Mouse (Mus musculus) heart, embryonic 12.5 days (tissue): ENCODE results near the gene Sgip1. TPM values are rescaled to one million over a fixed set of nuclear protein-coding genes. Genes with fewer than 3 reads are reported as not detected.

Experiments
- ATAC-seq: fragments of 200-750 bp; cut with Nextera tagmentation; 2 replicates; pipeline ENCODE4 v1.8.0; 2017; ENCODE audit warnings: moderate TSS enrichment, moderate library complexity; ENCODE audit not compliant: insufficient number of reproducible peaks, low FRiP score
- H3K27ac ChIP-seq: fragments of 300-500 bp; sonication (generic); 2 replicates; pipeline ENCODE4 v1.5.1; 2016; ENCODE audit warnings: mild to moderate bottlenecking, moderate library complexity; ENCODE audit not compliant: poor library complexity, severe bottlenecking
- H3K27me3 ChIP-seq: fragments of 300-500 bp; sonication (generic); replicated peaks from 2 replicates; pipeline ENCODE4 v1.6.1; 2016; ENCODE audit warnings: mild to moderate bottlenecking, moderate library complexity
- H3K36me3 ChIP-seq: fragments of 300-500 bp; sonication (generic); 2 replicates; pipeline ENCODE4 v1.6.1; 2016; ENCODE audit warnings: mild to moderate bottlenecking, moderate library complexity
- H3K4me1 ChIP-seq: fragments of 300-500 bp; sonication (generic); replicated peaks from 2 replicates; pipeline ENCODE4 v1.6.1; 2016; ENCODE audit warnings: mild to moderate bottlenecking
- H3K4me2 ChIP-seq: fragments of 300-500 bp; sonication (generic); 2 replicates; pipeline ENCODE4 v1.6.1; 2016; ENCODE audit warnings: mild to moderate bottlenecking, moderate library complexity
- H3K4me3 ChIP-seq: fragments of 300-500 bp; sonication (generic); 2 replicates; pipeline ENCODE4 v1.5.1; 2016; ENCODE audit warnings: mild to moderate bottlenecking
- H3K9ac ChIP-seq: fragments of 300-500 bp; sonication (generic); 2 replicates; pipeline ENCODE4 v1.6.1; 2016; ENCODE audit warnings: mild to moderate bottlenecking, moderate library complexity
- H3K9me3 ChIP-seq: fragments of 300-500 bp; sonication (generic); replicated peaks from 2 replicates; pipeline ENCODE4 v1.6.1; 2016; ENCODE audit warnings: mild to moderate bottlenecking, moderate library complexity
- WGBS: fragments of 180-500 bp; shearing (Covaris S2); methylation state at CpG from one replicate; pipeline ENCODE4 v1.1.7; 2016; 5-methylcytosine and 5-hydroxymethylcytosine counted together
- polyA plus RNA-seq: library from polyadenylated mRNA; unstranded; fragments of >200 nt; fragmentation: Nextera tagmentation; extraction: Ambion mirVana; gene quantifications from 2 replicates; pipeline ENCODE4 v1.2.1, GENCODE M21; 2016

Sgip1 gene
- polyA plus RNA-seq, 1 experiment from 2014 or later, result 2.2 TPM

DNA sequence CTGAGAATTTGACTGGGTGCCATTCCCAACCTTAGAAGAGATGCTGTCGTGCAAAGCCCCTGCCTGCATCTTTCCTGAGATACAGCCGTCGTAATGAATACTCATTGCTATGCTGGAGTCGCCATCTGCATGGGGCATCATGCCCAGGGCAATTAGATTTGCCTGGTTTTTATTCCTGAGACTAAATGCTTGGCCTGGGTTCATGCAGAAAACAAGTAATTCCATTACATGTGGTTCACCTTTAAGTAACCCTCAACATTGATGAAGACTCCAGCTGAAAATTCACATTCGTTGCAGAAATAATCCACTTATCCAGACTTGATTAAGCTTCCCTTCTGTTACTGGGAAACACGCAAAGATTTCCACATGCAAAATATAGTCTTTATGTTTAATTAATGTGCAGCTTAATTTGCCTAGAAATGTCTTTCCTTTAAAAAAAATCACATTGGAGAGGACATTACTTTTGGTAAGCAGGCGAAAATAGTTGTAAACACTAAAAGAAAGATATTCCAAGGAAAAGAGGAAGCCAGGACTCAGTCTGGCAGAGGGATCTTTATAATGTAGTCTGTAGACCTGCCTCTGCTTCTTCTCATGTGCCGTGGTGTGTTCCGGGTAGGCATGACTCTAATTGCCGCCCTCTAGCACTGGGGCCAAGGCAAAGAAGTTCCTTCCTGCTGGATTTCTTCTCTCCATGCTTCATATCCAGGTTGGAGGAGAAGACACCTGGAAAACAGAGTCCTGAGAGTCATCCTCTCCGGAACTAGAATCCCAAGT lies 100.0 kb downstream of the Sgip1 start:
- no peaks in the 10 kb centered on the region for H3K36me3 ChIP-seq
- no peak overlapping the region for H3K4me2 ChIP-seq
- no peak for ATAC-seq
- 80% methylated on average over 11 of the region's 11 CpGs for WGBS
- no peaks in the 10 kb centered on the region for H3K27me3 ChIP-seq
- no peak overlapping the region for H3K27ac ChIP-seq
- H3K4me1 ChIP-seq, result no peaks in the 10 kb centered on the region
- no peak overlapping the region for H3K9ac ChIP-seq
- no peak overlapping the region for H3K4me3 ChIP-seq
- no peaks in the 10 kb centered on the region for H3K9me3 ChIP-seq

DNA sequence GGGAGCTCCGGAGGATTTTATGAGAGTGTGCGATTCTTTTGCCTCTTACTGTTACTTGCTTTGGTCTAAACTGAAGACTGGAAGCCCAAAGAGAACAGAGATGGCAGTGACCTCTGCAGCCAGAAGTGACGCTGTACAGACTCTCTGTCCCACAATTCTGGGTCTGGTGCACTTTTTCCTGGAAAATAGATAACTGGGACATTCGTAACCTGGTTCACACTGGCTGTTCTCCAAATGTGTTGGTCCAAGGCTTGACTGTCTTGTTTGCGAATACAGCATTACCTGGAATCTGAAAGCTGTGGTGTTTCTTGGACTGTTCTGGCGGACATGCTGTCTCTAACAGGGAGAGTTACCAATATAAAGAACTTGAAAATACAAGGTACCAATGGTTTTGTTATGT lies 109.4 kb downstream of the Sgip1 start:
- ATAC-seq, result no peak
- Histone ChIP-seq H3K4me3 (no peak overlapping the region), H3K36me3 (no peaks in the 10 kb centered on the region), H3K9ac (no peak overlapping the region), H3K9me3 (no peaks in the 10 kb centered on the region), H3K4me2 (no peak overlapping the region), H3K4me1 (no peaks in the 10 kb centered on the region), H3K27ac (no peak overlapping the region), H3K27me3 (no peaks in the 10 kb centered on the region)
- WGBS, result 76% methylated on average over 6 of the region's 6 CpGs

DNA sequence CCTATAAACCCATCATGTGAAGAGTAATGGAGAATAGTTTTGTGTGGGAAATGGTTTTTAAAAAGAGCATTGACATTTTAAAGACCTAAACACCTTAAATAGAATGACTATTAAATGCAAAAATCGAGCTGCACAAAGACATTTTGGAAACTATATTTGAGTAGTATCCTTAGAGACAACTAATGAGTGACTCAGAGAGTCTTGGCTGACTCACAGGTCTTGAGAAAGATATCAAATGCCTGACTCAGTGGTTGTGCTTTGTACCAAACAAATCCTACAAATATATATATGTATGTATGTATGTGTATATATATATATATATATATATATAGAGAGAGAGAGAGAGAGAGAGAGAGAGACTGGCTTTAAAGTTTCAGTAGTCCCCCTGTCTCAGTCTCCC lies 110.1 kb downstream of the Sgip1 start:
- H3K27ac ChIP-seq, result no peak overlapping the region
- ATAC-seq, result no peak
- no peaks in the 10 kb centered on the region for H3K4me1 ChIP-seq
- no peaks in the 10 kb centered on the region for H3K27me3 ChIP-seq
- H3K9ac ChIP-seq, result no peak overlapping the region
- H3K4me2 ChIP-seq, result no peak overlapping the region
- WGBS, result 48% methylated on average over 1 of the region's 1 CpGs
- H3K36me3 ChIP-seq, result no peaks in the 10 kb centered on the region
- no peak overlapping the region for H3K4me3 ChIP-seq
- no peaks in the 10 kb centered on the region for H3K9me3 ChIP-seq

DNA sequence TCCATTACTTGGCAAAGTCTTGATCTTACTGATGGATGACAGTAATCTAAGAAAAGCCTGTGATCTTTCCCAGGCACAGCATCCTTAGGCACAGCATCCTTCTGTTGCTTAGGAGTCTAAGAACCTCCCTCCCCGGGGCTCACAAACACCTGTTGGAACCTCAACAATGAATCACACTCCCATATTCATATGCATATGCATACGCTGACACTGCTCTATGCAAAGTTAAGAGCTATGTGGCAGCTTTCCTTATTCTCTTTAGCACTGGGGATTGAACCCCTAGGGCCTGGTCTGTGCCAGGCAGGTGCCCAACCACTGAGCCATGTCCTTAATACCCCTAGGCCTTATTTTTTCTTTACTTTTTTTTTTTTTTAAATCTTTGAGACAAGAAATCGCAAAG lies 111.2 kb downstream of the Sgip1 start:
- no peak overlapping the region for H3K27ac ChIP-seq
- no peaks in the 10 kb centered on the region for H3K36me3 ChIP-seq
- no peak overlapping the region for H3K4me3 ChIP-seq
- no peak overlapping the region for H3K4me2 ChIP-seq
- no peaks in the 10 kb centered on the region for H3K27me3 ChIP-seq
- H3K9me3 ChIP-seq, result no peaks in the 10 kb centered on the region
- no peak for ATAC-seq
- WGBS, result 81% methylated on average over 3 of the region's 3 CpGs
- H3K9ac ChIP-seq, result no peak overlapping the region
- H3K4me1 ChIP-seq, result no peaks in the 10 kb centered on the region

DNA sequence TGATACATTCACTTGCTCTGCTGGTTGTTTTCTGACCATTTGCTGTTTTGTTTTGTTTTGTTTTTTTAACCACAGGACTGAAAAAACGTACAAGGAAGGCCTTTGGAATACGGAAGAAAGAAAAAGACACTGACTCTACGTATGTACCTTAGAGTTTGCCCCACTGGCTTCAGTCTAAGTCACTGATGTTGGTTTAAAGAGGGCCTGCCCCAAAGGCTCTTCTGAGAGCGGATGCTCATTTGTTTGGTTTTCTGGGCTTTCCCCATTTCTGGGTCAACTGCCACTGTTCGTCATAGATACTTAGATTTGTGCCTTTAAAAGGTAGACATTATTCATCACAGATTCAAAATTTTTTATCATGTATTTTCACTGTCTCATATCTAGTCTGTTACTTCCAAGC lies 111.7 kb downstream of the Sgip1 start:
- H3K9ac ChIP-seq, result no peak overlapping the region
- no peaks in the 10 kb centered on the region for H3K27me3 ChIP-seq

DNA sequence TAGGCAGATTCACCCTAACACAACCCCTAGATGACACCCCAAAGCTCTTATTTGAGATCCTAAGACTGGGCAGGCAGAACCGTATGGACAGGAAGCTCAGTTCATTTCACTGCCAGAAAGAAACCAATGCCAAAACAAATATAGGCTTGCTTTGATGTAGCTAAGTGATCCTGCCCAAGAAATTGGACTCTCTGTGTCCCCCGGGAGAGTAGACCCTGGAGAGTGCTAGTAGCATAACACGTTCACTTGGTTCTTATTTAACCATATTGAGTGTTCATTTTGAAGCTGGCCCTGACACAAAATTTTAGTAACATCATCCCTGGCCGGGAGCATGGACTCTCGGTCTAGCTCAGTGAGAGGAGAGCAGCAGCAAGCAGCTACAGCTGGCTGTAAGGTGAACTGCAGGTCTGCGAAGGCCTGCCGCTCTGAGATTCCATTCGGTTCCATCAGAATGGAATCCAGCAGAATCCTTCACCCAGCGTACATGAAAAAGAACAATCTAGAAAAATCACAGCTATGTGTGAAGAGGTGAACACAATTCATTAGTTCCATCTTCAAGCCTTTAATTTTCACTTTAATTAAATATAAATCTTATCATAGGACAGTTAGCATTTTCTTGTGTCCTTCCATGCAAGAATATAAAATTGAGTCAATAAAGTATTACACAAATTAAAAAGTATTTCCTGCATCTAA lies 112.4 kb downstream of the Sgip1 start:
- WGBS, result 68% methylated on average over 9 of the region's 9 CpGs
- no peak for ATAC-seq
- Histone ChIP-seq H3K4me2 (no peak overlapping the region), H3K27ac (no peak overlapping the region), H3K36me3 (no peaks in the 10 kb centered on the region), H3K9me3 (no peaks in the 10 kb centered on the region), H3K4me1 (no peaks in the 10 kb centered on the region), H3K27me3 (no peaks in the 10 kb centered on the region), H3K9ac (no peak overlapping the region), H3K4me3 (no peak overlapping the region)

More for the DNA sequence above, 111.7 kb downstream of the Sgip1 start:
- no peaks in the 10 kb centered on the region for H3K4me1 ChIP-seq
- no peaks in the 10 kb centered on the region for H3K9me3 ChIP-seq
- H3K4me3 ChIP-seq, result no peak overlapping the region
- H3K4me2 ChIP-seq, result no peak overlapping the region
- no peaks in the 10 kb centered on the region for H3K36me3 ChIP-seq
- ATAC-seq, result no peak
- 72% methylated on average over 5 of the region's 5 CpGs for WGBS
- no peak overlapping the region for H3K27ac ChIP-seq

DNA sequence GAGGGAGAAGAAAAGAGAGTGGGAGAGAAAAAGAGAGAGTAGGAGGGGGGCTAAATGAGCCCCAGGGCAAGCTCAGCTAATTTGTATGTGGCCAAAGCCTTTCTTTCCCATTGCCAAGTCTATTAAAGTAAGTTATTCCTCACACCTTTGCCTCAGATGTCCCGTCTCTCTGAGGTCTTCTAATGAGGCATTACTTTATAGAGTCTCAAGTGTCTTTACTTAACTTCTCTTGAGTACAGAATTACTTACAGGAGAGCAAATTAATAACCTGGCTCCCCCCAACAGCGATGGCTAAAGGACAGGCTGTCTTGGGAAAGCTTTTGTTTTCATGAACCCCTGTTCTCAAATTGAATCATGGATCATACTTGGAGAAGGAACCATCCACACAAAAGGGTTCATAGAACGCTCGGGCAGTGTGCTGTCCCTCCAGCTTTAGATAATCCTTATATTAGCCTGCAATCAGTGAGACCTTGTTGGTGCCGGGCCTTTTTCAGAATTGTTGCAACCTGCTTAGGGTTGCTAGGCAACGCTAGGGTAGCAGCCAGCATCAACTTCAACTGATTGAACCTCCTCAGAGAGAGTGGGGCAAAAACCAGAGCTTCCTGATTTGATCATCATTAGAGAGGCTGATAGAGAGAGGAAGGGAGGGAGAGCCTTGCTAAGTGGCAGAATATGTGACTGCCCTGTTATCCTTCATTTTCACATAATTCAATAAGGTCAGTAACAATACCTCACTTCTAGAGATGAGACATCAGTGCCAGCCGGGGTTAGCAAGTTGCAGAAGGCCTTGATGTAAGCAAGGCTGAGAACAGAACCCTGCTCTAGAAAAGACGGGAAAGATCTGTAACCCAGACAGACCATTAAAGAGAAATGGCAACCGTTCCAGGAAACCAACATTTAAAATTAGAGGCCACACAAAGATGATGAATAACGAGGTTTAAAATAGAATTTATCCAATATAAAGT lies 114.1 kb downstream of the Sgip1 start:
- no peaks in the 10 kb centered on the region for H3K36me3 ChIP-seq
- no peak overlapping the region for H3K27ac ChIP-seq
- no peak overlapping the region for H3K4me3 ChIP-seq
- no peaks in the 10 kb centered on the region for H3K9me3 ChIP-seq
- no peak for ATAC-seq
- no peaks in the 10 kb centered on the region for H3K4me1 ChIP-seq
- 70% methylated on average over 10 of the region's 10 CpGs for WGBS
- no peaks in the 10 kb centered on the region for H3K27me3 ChIP-seq
- H3K4me2 ChIP-seq, result no peak overlapping the region
- H3K9ac ChIP-seq, result no peak overlapping the region

DNA sequence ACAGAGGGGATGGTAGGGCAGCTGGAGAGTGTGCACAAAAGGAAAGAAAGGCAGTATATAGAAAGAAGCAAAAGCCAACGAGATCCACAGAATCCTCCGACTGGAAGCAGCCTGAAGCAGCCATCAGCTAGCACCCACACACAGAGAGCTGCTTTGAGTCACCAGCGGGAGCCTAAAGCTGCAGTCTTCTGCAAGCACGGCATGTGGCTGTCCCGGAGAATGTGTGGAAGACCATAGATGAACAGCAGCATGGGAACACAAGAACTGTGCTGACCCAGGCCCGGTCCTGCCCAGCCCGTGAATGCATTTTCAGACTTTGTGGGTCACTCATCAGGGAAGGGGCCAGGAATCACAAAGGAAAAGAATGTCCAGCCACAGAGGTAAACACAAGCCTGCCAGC lies 115.0 kb downstream of the Sgip1 start:
- Histone ChIP-seq H3K4me3 (peak overlapping the region; percentile 16; the same call in 1 of the 2 replicates), H3K4me2 (peak overlapping the region; percentile 40; the same call in 1 of the 2 replicates)
- 60% methylated on average over 7 of the region's 7 CpGs for WGBS

DNA sequence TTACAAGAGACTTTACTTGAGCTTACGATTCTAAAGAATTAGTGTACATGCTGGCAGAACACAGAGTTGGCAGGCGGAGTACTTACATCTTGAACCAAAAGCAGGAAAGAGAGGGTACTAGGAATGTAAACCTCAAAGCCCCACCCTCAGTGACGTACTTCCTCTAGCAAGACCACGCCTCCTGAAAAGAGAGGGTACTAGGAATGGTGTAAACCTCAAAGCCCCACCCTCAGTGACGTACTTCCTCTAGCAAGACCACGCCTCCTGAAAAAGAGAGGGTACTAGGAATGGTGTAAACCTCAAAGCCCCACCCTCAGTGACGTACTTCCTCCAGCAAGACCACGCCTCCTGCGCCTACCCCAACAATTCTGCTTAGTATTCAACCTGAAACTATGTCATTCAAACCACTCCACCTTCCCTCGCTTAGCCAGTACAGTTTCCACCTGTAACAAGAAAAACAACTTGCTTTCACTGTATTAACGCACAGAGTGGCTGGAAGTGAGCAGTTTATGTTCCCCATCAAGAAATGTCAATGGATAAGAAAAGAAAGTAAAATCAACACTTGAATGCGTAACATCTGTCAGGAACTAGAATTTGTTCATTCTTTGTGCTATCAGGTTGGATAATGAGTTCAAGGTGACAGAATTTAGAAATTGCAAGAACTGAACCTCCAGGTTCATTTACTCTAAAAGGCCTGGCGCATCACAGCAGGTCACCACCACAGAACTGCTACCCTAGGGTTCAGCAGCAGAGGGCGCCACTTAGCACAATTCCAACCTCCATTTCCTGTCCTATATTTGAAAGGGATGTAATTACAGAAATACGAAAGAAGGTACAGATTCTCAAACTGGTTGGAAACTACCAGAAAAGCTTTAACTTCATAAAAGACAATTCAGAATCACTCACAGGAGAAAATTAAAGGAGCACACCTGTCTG lies 118.4 kb downstream of the Sgip1 start:
- no peak overlapping the region for H3K9ac ChIP-seq
- no peak overlapping the region for H3K4me3 ChIP-seq

More for the DNA sequence above, 115.0 kb downstream of the Sgip1 start:
- Histone ChIP-seq H3K27me3 (no peaks in the 10 kb centered on the region), H3K4me1 (no peaks in the 10 kb centered on the region), H3K9me3 (no peaks in the 10 kb centered on the region), H3K9ac (no peak overlapping the region), H3K27ac (no peak overlapping the region), H3K36me3 (no peaks in the 10 kb centered on the region)
- no peak for ATAC-seq

More for the DNA sequence above, 118.4 kb downstream of the Sgip1 start:
- ATAC-seq, result no peak
- no peaks in the 10 kb centered on the region for H3K4me1 ChIP-seq
- H3K36me3 ChIP-seq, result no peaks in the 10 kb centered on the region
- H3K27me3 ChIP-seq, result no peaks in the 10 kb centered on the region
- H3K9me3 ChIP-seq, result no peaks in the 10 kb centered on the region
- WGBS, result 87% methylated on average over 15 of the region's 15 CpGs
- H3K4me2 ChIP-seq, result no peak overlapping the region
- no peak overlapping the region for H3K27ac ChIP-seq
